Mouse (Mus musculus) granulocyte monocyte progenitor cell, adult 5-6 weeks (primary cell): Measurements from ENCODE around the gene Cpsf3. TPM values are rescaled to one million over a fixed set of nuclear protein-coding genes. Genes with fewer than 3 reads are reported as not detected.

Experiments used
- ATAC-seq: replicated peaks from 2 replicates; pipeline ENCODE4 v1.8.0; 2016; ENCODE audit warnings: mild to moderate bottlenecking, moderate TSS enrichment, inconsistent platforms; ENCODE audit not compliant: poor library complexity, severe bottlenecking
- total RNA-seq, 2 experiments: library from RNA; stranded (forward) in 1 of 2; stranded (reverse) in 1 of 2; fragments of 200-712, 200-1000 nt in 1 of 2; fragments of >200 nt in 1 of 2; fragmentation: Nextera tagmentation in 1 of 2; gene quantifications; 2 replicates each; pipeline ENCODE4 v1.2.3; 2014 to 2017

Gene Cpsf3
- total RNA-seq, 2 experiments from 2014 or later: 103 to 125 TPM

DNA sequence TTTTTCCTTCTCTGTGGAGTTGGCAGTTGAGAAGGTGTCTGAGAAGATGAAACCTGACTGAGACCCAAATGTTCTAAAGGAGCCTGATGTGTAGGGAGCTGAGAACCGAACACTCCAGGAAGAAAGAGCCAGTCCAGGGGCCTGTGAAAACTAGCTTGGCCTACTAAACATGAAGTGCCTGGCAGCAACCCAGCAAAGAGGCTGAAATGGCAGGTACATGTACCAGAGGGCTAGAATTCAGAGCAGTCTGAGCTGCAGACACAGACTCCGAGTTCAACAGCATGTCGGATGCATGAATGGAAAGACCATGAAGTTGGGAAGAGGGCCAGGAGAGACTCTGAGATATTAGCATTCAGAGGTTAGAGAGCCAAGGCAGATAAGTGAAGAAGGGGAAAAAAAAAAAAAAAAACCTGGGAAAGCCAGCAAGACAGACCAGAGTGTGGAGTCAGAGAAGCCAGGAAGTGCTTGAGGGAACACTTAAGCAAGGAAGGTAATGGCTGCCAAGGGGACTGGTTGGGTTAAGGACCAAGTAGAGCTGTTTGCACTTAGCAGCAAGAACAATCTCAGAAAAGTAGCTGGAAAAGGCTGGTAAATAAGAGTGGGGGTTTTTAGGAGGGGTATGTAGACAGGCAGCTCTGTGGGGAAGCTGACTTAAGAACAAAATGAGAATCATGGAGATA, 3.7 kb downstream of the Cpsf3 start:
- ATAC-seq: no peak

DNA sequence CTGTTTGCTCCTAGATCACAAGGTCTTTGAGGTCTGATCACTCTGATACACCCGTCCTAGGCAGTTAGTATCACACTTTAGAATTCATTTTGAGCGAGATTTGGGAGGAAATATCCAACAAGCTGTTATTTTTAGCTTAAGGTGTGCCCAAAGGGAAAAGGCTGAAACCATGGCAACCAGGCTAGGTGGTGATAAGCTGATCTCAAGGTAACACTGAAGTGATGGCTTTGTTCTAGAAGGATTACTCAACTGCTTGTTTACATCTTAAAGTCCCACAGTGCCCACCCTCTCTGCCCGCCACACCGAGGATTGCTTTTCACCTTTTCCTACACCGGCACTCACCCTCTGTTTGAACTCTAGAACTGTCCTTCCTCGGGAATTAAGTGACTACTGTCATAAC, 4.5 kb downstream of the Cpsf3 start:
- ATAC-seq: no peak

DNA sequence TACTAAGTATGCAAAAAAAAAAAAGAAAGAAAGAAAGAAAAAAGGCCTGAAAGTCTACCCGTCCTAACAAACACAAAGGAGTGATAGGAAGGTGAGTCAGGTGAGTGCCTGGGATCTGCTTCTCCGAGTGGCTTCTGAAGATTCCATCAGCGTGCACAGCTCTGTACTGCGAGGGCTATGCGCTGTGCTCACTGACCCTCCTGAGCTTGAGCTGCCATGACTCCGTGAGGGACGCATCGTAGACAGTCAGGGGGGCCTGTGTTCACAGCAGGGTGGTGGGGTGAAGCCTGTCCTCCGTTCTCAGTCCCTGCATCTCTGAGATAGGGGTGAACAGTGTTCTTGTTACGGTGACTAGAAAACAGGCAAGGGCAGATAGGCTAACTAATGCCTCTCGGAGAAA, 13.7 kb downstream of the Cpsf3 start:
- ATAC-seq: no peak

DNA sequence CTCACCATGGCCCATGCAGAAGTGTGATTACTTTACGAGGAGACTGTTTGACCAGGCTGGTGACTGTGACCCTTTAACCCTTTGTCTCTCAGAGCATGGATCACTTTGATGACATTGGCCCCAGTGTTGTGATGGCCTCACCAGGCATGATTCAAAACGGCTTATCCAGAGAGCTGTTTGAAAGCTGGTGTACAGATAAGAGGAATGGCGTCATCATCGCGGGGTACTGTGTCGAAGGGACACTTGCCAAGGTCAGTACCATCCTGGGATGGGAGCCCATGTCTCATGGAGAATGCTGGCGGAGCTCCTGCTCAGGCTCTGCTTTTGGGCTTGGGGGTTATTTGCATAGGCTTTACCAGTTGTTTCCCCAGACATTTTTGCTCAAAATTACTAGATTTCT, 16.1 kb downstream of the Cpsf3 start:
- no peak for ATAC-seq

DNA sequence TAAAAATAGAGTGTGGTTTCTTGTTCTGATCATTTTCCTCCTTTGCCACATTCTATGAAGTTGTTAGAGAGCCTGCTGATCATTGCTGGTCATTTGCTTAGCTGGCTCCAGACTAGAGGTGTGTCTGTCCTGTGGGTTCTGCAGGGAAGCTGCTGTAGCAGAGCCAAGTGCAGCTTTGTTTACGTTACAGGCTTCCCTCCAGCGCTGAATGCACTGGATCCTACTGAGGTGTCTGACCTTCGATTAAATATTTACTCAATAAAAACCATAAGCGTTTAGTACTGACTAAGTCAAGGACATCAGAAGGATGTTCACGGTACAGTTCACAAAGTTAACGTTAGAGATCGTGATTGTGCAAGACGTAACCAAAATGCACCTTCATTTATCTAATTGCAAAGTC, 16.7 kb downstream of the Cpsf3 start:
- ATAC-seq: no peak

DNA sequence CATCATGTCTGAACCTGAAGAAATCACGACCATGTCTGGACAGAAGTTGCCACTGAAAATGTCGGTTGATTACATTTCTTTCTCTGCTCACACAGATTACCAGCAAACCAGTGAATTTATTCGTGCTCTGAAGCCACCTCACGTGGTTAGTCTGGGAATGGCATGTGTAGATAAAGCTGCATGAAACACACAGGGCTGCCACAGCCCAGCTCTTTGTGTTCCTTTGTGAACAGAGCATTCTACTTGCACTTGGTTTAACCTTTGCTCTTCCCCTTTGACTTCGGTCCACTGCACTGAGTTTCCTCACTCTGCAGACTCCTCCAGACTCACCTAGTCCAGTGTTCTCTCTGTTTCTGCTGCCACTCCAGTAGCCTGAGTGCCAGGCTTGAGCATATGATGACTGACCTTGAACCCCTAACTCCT, 17.2 kb downstream of the Cpsf3 start:
- no peak for ATAC-seq

DNA sequence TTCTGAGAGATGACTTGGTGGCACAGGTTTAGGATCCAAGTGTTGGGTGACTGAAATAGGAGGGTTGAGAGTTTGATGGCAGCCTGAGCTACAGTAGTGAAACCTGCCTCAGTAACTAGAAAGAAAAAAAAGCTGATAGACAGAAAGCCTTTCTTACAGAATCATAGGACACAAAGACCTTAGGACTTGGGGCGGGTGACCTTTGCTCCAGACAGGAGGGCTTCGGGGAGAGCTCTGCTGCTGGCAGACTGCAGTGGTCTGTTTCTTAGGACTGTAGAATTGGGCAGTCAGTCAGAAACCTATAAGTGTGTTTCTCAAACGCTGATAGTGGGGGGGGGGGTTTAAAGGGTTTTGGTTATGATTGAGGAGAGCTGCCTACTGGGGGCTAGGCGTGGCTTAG, 20.6 kb downstream of the Cpsf3 start:
- no peak for ATAC-seq

DNA sequence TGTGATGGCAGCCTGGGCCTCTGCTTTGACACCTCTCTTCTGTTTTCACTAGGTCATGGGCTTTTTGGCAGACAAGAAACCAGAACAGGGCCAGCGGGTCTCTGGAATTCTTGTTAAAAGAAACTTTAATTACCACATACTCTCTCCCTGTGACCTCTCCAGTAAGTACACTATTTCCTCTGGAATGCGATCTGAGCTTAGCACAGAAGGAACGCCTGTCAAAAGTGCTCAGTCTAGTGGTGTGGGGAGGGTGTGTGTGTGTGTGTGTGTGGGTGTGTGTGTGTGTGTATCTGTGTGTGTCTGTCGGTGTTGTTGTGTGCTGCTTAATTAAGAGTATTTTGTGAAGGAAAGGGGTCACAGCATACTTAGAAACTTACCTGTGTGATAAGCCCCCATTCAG, 21.5 kb downstream of the Cpsf3 start:
- no peak for ATAC-seq

DNA sequence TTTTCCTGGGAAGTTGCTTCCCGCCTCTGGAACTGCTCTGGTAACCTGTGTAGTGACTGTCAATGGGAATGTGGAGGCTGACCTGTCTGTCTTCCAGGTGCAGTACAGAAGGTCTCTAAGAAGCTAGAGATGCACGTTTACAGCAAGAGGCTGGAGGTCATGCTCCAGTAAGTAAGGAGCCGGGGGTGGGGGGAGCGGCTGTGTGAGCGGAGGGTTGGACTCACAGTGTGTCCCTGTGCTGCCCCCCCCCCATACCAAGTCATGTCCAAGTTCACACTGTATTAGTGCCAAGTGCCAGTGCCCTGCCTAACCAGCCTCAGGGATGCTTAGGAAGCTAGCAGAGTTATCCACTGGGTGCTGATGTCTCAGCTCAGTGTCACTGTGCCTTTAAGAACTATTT, 27.0 kb downstream of the Cpsf3 start:
- no peak for ATAC-seq

DNA sequence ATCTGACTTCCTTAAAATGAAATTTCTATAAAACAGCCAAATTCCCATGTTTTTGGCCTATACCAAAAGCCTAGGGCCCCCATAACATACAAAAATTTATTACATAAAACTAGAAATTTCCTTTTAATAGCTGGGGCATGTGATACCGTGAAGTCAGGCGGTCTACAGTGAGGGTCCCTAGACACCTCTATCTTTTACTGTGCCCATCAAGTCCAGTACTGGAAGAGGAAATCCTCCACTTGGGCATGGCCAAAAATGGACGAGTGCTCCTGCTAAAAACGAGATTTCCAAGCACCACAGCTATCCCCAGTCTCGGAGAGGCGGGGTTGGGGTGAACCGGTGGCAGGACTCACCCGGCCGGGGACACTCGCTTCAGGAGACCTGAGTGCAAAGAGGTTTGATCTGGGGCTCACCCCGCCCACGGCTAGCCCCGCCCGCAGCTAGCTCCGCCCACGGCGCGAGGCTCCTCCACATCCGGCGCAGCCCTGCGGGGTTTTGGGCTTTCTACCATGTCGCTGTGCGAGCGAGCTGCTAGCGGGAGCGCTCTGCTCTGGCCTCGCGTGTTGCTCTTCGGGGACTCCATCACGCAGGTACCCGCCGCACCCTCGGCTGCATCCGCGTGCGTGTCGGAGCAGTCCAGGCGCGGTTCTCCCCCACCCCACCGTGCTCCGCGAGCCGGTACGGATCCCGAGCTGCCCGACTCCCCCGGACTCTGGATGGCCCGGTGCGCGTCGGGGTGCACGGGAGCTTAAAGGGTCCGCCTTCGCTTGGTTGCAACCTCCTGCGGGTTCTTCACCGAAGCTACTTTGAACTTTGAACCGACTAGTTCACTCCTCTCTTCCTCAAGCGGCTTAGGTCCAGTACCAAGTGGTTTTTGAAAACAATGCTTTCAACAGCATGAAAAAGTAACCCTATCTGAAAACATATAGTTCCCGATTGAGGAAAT, 31.0 kb downstream of the Cpsf3 start, which contains the start of gene Iah1:
Gene Iah1 (plus strand): TSS at position 467 of the 946 bp plus-strand sequence.
- peak; percentile 91 for ATAC-seq

DNA sequence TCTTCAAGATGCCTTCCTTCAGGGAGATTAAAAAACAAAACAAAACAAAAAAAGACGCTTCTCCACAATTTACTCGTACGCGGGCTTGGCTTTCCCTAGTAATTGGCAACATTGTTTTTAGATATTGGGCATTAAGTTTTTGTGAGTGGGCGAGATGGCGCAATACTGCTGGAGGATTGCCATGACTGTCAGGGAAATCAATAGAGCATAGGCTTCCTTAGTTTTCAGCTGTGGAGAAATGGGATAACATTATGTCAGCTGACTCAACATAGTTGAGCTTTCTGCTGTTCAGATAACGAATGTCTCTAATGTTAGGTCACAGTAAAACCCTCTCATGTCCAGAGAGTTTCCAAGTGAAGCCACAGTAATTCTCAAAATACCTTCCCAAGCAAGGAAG, 31.7 kb downstream of the Cpsf3 start:
- ATAC-seq: no peak

DNA sequence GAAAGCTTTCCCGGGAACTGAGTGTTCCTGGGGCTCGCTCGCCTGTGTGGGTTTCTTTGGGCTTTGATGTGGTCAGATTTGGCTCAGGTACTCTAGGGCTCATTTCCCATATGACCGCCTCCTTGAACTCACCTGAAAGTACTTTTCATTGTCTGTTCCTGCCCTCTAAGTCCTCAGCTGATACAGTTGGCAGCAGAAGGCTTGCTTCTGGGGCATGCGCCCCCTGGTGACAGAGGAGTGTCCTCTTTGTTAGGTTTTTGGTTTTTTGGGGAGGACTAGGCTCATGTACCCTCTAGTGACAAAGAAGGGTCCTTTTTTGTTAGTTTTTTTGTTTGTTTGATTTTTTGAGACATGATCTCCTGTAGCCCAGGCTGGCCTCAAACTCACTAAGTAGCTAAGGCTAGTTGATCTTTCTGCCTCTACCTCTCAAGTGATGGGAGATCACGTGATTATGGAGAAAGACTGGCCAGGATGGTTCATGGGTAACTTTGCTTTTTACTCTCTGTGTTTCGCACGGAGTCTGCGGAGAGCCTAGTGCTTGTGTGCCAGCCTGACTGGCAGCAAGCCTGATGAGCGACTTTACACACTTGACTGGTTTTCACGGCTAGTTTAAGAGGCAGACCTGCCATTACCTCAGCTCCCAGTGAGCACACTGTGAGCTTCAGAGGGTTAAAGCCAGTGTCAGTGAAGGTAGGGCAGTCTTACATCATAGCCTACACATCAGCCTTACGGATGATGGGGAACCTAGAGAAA, 33.1 kb downstream of the Cpsf3 start:
- ATAC-seq: peak; percentile 52

DNA sequence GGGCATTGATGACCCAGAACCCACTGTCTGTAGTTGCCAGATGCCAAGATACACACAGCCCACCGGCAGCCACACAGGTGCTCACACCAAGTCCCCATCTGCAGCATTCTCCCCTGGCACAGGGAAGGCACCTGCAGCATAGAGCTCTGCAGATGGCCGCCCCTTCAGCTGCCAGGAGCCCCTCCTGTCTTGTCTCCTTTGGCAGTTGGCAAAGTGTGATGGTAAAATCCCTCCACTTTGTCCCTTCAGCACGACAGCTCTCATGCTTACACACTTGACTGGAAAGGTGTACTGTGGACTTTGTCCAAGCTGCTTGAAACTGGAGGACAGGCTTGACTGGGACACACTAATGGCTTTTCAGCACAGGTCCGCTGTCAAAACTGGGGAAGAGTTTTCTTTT, 35.1 kb downstream of the Cpsf3 start:
- ATAC-seq: no peak

DNA sequence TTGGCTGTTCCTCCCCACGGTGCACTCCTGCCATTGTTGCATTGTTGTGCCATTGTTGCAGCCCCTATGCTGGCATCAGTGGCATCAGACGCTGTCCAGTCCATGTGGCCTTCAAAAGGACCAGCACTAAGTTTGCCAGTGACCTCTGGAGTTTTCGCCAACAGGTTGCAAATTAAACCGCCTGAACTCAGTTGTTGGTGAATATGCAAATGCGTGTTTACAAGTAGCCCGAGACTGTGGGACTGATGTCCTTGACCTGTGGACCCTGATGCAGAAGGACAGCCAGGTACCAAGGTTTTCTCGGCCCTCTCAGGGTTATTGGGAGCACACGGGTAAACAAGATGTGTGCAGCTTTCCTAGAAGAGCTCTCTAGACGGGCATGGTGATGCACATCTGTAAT, 36.0 kb downstream of the Cpsf3 start:
- no peak for ATAC-seq

DNA sequence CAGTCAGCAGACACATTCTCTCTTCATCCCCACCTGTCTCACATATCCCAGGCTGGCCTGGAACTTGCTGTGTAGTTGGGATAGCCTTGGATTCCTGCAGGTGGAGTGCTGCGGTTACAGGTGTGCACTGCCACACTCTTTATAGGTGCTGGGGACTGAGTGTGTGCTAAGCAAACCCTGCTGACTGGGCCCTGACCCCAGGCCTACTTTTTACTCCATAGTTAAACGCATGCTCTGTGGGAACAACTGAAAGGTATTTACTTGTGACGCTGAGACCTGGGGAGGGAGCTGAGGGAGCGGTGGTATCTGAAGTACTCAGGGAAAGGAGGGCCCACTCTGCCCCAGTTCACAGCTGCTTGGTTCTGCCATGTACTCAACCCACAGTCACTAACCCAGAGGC, 37.1 kb downstream of the Cpsf3 start:
- ATAC-seq: no peak

DNA sequence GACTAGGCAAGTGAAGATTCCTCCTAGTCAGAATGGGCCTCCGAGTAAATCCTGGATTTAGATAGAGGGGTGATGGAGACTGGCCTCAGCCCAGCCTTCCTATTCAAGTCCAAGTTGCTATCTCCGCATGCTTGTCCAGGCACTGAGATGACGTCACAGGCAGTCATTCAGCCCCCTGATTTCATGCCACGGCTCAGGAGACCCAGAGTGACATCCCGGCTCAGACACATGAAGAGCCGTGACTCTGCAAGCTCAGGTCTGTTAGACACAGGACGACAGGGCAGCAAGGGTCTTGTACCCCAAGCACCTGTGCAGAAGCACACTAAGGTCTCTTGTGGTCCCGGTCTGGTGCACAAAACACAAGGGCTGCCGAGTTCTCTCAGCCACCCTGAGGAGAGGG, 37.7 kb downstream of the Cpsf3 start:
- ATAC-seq: no peak

DNA sequence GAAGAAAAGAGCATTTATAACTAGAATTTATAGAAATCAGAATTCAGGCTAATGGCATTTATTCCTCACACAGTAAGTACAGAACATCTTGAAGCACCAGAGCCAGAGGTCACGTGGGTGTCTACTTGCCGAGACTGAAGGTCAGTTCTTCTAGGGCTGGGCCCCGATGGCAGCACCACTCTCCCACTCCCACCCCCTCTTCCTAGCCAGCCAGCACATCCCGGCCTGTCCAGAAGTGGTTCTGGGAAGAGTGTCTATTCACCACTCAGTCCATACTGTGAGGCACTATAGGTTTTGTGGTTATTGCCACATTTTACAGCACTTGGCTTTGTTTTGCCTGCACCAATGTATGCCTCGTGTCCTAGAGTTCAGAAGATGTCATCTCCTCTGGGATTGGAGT, 38.9 kb downstream of the Cpsf3 start:
- no peak for ATAC-seq

DNA sequence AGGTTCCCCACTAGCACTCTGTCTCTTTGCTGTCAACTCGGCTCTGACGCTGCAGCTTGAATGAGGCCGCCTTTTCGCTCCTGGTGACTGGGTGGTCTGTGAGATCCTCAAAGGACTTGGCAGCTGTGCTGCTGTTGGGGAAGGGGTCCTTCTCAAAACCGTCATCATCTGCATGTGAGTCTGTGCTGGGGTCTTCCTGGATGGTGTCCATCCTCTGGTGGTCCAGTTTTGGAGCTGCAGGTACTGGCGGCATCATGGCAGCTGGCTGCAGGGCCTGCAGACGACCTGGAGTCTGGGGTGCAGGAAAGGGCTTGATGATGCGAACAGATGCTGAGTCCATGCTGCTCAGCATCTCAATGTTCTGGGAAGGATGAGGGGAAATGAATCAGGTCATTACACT, 40.1 kb downstream of the Cpsf3 start:
- no peak for ATAC-seq

DNA sequence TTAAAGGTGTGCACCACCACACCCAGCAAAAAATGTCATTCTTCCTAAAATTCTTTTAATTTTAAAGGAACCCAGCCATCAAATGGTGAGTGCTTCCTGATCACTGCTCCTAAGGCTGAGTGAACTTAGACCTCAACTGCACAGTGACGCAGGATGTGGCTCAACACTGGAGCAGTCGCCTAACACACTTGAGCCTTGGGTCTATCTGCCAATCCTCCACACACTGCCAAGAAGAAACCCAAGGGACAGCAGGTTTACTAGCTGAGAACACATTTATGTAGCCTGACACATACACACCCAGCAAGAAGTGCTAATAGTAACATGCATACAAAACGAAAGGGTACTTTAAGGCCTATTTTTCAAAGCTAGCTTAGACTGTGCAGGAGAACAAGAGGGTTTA, 41.1 kb downstream of the Cpsf3 start:
- ATAC-seq: no peak

DNA sequence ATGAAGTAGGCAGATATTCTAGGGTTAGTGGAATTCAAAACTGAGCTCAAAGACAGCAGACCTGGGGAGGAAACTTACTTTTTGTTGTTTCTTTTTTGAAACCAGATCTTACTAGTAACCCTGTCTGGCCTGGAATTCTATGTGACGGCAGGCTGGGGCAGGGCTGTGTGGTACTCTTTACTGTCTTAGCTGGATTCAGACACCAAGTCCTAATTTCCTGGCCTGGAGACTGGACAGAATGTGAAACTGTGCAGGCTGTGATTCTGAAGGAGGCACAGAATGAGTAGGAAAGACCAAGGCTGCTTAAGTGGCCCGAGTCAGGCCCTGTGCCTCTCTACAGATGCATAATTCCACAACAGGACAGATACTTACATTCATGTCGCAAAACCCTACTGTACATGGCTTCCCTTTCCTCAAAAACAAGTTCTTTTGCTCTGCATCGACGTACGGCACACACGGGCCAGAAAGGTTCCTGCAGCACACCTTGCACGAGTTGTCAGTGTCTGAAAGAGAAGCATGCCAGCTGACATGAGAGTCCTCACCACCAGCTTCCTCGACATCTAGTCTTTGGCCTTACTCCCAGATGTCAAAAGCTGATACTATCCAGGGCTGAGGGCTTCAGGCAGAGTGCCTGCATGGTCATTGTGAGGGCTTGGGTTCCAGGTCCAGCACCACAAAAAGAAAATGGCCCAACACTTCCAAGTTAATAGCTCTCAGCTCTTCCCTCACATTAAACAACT, 44.6 kb downstream of the Cpsf3 start:
- ATAC-seq: no peak
